Mouse (Mus musculus) olfactory bulb, adult 2 months (tissue): ENCODE measurements around the gene Mfsd2a.

Source experiments
- CTCF ChIP-seq: fragments of 200-500 bp; IDR thresholded peaks from 2 replicates; pipeline ENCODE4 v1.5.1; 2012; ENCODE audit warnings: low read depth, mild to moderate bottlenecking, low read length, moderate library complexity; ENCODE audit not compliant: insufficient read depth
- POLR2A ChIP-seq: fragments of 200-500 bp; IDR thresholded peaks from 2 replicates; pipeline ENCODE4 v1.6.1; 2012; ENCODE audit warnings: mild to moderate bottlenecking, low read depth, low read length, moderate library complexity; ENCODE audit not compliant: insufficient read depth

DNA sequence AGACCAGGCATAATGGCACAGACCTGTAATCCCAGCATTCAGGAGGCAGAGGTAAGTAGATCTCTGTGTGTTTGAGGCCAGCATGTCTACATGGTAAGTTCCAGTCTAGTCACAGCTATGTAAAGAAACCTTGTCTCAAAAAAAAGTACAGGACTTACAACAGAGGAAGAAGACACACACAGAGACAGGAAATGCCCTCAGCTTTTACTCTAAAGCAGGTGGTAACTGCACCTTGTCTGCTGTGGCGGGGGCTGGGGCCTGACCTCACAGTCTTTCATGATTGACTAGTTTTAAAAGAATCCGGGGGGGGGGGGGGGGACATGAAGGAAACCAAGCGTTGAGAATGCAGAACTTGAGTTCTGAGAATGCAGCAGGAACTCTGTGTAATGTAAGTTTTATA is 27.1 kb downstream of the Mfsd2a start:
- TF ChIP-seq CTCF (no peak), POLR2A (no peak)
